7 mouse cellular contexts compared by ENCODE assay signal in the genomic region with DNA sequence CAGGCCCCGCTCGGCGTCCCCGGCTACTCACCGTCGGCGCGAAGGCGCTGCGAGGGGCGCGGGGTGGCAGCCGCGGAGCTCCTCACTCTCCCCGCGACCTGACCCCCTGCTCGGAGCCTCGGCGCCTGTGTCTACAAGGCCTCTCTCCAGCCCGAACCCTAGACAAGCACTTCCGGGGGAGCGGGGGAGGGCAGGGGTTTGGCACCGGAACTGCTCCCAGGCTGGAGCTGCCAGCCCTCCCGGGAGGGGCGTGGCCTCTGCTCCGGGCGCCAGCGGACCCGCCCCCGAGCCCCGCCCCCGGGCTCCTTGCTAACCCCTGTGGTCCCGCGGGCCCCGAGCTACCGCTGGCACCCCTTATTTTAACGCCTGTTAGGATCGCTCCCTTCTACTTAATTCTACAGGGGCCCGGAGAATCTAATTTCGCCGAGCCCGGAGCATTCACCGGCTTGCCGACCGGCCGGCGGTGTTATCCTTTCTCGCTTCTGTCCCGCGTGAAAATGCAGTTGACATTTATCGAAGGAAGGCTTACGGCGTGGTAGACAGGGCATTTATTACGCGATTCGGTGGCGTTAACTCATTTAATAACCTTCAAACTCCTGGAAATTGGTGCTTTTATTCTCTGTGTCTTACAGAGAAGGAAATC. TPM values are rescaled to one million over a fixed set of nuclear protein-coding genes. Genes with fewer than 3 reads are reported as not detected.
DNase-seq lines count a peak whose midpoint lies in the region; ATAC-seq lines count a peak whose summit lies in the region.

A gene (minus strand): TSS at position 174 of the 643 bp plus-strand sequence.

- 0% methylated on average over 49 of the region's 57 CpGs for WGBS in embryonic facial prominence, embryonic 11.5 days
- under 1% methylated on average over 48 of the region's 57 CpGs for WGBS in limb, embryonic 11.5 days
- under 1% methylated on average over 57 of the region's 57 CpGs for WGBS in midbrain, embryonic 14.5 days

- no peaks in the 10 kb centered on the region for H3K36me3 ChIP-seq in embryonic facial prominence, embryonic 11.5 days (replicated peaks; ENCODE audit: control insufficient read depth, insufficient read depth, low read depth, low read length)
- H3K36me3 ChIP-seq in limb, embryonic 11.5 days (ENCODE audit: control insufficient read depth, insufficient read depth, low read length): no peaks in the 10 kb centered on the region
- H3K36me3 ChIP-seq in midbrain, embryonic 14.5 days (ENCODE audit: control insufficient read depth, insufficient read depth, low read length): no peaks in the 10 kb centered on the region

- peak within 1 kb of the TSS; percentile 81 for H3K9ac ChIP-seq in embryonic facial prominence, embryonic 11.5 days (replicated peaks; ENCODE audit: low read length)
- H3K9ac ChIP-seq in limb, embryonic 11.5 days (ENCODE audit: low read length): peak within 1 kb of the TSS; percentile 96
- H3K9ac ChIP-seq in midbrain, embryonic 14.5 days (replicated peaks; ENCODE audit: low read length): peak within 1 kb of the TSS; percentile 91

- H3K27ac ChIP-seq in embryonic facial prominence, embryonic 11.5 days (replicated peaks; ENCODE audit: low read depth, low read length): peak within 1 kb of the TSS; percentile 78
- peak within 1 kb of the TSS; percentile 87 for H3K27ac ChIP-seq in limb, embryonic 11.5 days (replicated peaks; ENCODE audit: low read depth, low read length)
- H3K27ac ChIP-seq in midbrain, embryonic 14.5 days (replicated peaks; ENCODE audit: low read depth, low read length): peak within 1 kb of the TSS; percentile 87

- H3K4me2 ChIP-seq in embryonic facial prominence, embryonic 11.5 days (ENCODE audit: low read depth, low read length): peak within 1 kb of the TSS; percentile 76
- H3K4me2 ChIP-seq in limb, embryonic 11.5 days (ENCODE audit: low read depth, severe bottlenecking): peak within 1 kb of the TSS; percentile 69
- H3K4me2 ChIP-seq in midbrain, embryonic 14.5 days (ENCODE audit: low read length): peak within 1 kb of the TSS; percentile 75

- peak; percentile 99 for DNase-seq in adrenal gland, postnatal 14 days
- peak; percentile 97 for DNase-seq in embryonic facial prominence, embryonic 11.5 days (ENCODE audit: low spot score)
- peak; percentile 100 for DNase-seq in heart, adult 11 months
- peak; percentile 97 for DNase-seq in kidney, adult 18-20 months
- DNase-seq in limb, embryonic 11.5 days (ENCODE audit: low spot score): peak; percentile 96
- peak; percentile 97 for DNase-seq in midbrain, embryonic 14.5 days
- peak; percentile 91 to 97 for DNase-seq in spleen, adult 18-20 months

- no peaks in the 10 kb centered on the region for H3K27me3 ChIP-seq in embryonic facial prominence, embryonic 11.5 days (ENCODE audit: control insufficient read depth, insufficient read depth, low read length)
- H3K27me3 ChIP-seq in limb, embryonic 11.5 days (ENCODE audit: control insufficient read depth, insufficient read depth, low read length): no peaks in the 10 kb centered on the region
- no peaks in the 10 kb centered on the region for H3K27me3 ChIP-seq in midbrain, embryonic 14.5 days (ENCODE audit: control insufficient read depth, insufficient read depth, low read length)

- H3K4me1 ChIP-seq in embryonic facial prominence, embryonic 11.5 days (ENCODE audit: control insufficient read depth, insufficient read depth, low read length): no peaks in the 10 kb centered on the region
- H3K4me1 ChIP-seq in limb, embryonic 11.5 days (ENCODE audit: control insufficient read depth, insufficient read depth, low read length): peaks cover 3% of the 10 kb centered on the region; the same call in 1 of the 2 replicates
- H3K4me1 ChIP-seq in midbrain, embryonic 14.5 days (ENCODE audit: control insufficient read depth, insufficient read depth, low read length): peaks cover 16% of the 10 kb centered on the region

- H3K4me3 ChIP-seq in embryonic facial prominence, embryonic 11.5 days (ENCODE audit: low read depth, low read length): peak within 1 kb of the TSS; percentile 99
- peak within 1 kb of the TSS; percentile 94 for H3K4me3 ChIP-seq in limb, embryonic 11.5 days (ENCODE audit: low read depth, low read length)
- peak within 1 kb of the TSS; percentile 93 for H3K4me3 ChIP-seq in midbrain, embryonic 14.5 days (replicated peaks; ENCODE audit: low read depth, low read length)

- peak; percentile 97 for ATAC-seq in embryonic facial prominence, embryonic 11.5 days (replicated peaks; ENCODE audit: insufficient number of reproducible peaks, low FRiP score, low TSS enrichment, low read depth)
- ATAC-seq in limb, embryonic 11.5 days (ENCODE audit: insufficient number of reproducible peaks, low FRiP score, low TSS enrichment, low read depth): peak; percentile 93
- peak; percentile 97 for ATAC-seq in midbrain, embryonic 14.5 days (ENCODE audit: low FRiP score, low TSS enrichment)

- H3K9me3 ChIP-seq in embryonic facial prominence, embryonic 11.5 days (replicated peaks; ENCODE audit: control insufficient read depth, low read length): no peaks in the 10 kb centered on the region
- no peaks in the 10 kb centered on the region for H3K9me3 ChIP-seq in limb, embryonic 11.5 days (ENCODE audit: control insufficient read depth, low read length)
- H3K9me3 ChIP-seq in midbrain, embryonic 14.5 days (ENCODE audit: control insufficient read depth, low read length): no peaks in the 10 kb centered on the region

RNA-seq across cellular contexts. Expression of the gene that starts here (rescaled TPM):
- total RNA-seq in adrenal gland, postnatal 14 days (2021): 26.4 and 30.9 TPM in 2 replicates
- 25.5 and 28.2 TPM in 2 replicates for polyA plus RNA-seq in embryonic facial prominence, embryonic 11.5 days (2014; fragmentation: Nextera tagmentation; extraction: Ambion mirVana)
- polyA plus RNA-seq in limb, embryonic 11.5 days (2014; fragmentation: Nextera tagmentation; extraction: Ambion mirVana): 24.9 and 27.9 TPM in 2 replicates
- polyA plus RNA-seq in midbrain, embryonic 14.5 days (2014; fragmentation: Nextera tagmentation; extraction: Ambion mirVana): 25.4 and 30.3 TPM in 2 replicates

Comparison
In these comparisons a context has a peak if more than half of its experiments do, and no peak if none do; other contexts are left out.
1. Peak in every context shown above with its lines: DNase-seq, ATAC-seq, H3K4me3 ChIP-seq and H3K27ac ChIP-seq.